Mouse (Mus musculus) kidney, postnatal 36 days (tissue): ENCODE data around the gene Cep290.

Experiments
- DNase-seq, 2 experiments: peaks; one replicate each; pipeline ENCODE4 v3.0.0; 2021 to 2022; ENCODE audit warnings: mixed read lengths in 2 of 2

The Cep290 gene

GRCm38 (mm10) chr10:100598339-100598738 is 111.0 kb downstream of the Cep290 start:
- no peak for DNase-seq

GRCm38 (mm10) chr10:100603511-100603910 is 116.2 kb downstream of the Cep290 start:
- DNase-seq: no peak

GRCm38 (mm10) chr10:100604254-100604653 is 116.9 kb downstream of the Cep290 start:
- no peak for DNase-seq

- no peak for DNase-seq
Measured at GRCm38 (mm10) chr10:100617233-100617903, 130.0 kb downstream of the Cep290 start.

GRCm38 (mm10) chr10:100619474-100619873 is 132.1 kb downstream of the Cep290 start:
- no peak for DNase-seq

- no peak for DNase-seq
Measured at GRCm38 (mm10) chr10:100620040-100620439, 132.7 kb downstream of the Cep290 start.

- DNase-seq: no peak
Measured at GRCm38 (mm10) chr10:100622494-100622893, 135.1 kb downstream of the Cep290 start.
